Mouse (Mus musculus) ES-Bruce4 (cell line): ENCODE measurements at regions not wholly inside any gene's neighbourhood (a gene's known extent, or its start where the extent isn't known, plus 50 kb on each side); places are given as distances from the start of the nearest gene placed in this dataset.

Experiments used
- CTCF ChIP-seq: IDR thresholded peaks from one replicate; pipeline ENCODE4 v1.8.1; 2011; ENCODE audit warnings: low read depth, low read length
- EP300 ChIP-seq: IDR thresholded peaks from 2 replicates; pipeline ENCODE4 v1.6.1; 2011; ENCODE audit warnings: low read depth, low read length; ENCODE audit not compliant: insufficient read depth
- POLR2A ChIP-seq: IDR thresholded peaks from one replicate; pipeline ENCODE4 v1.8.1; 2011; ENCODE audit warnings: low read length; ENCODE audit not compliant: insufficient read depth

- no peak for TF ChIP-seq CTCF
- TF ChIP-seq EP300 = no peak
- TF ChIP-seq POLR2A = no peak
Measured at GRCm38 (mm10) chr3:52738386-52738785, 278.7 kb downstream of the Cog6 start.
